Mouse (Mus musculus): ENCODE data around the gene Hacd2.

- no peak for TF ChIP-seq CTCF (IDR thresholded peaks at IDR 0.05)
- TF ChIP-seq EP300 (IDR thresholded peaks at IDR 0.05), result no peak
Measured at GRCm38 (mm10) chr16:35000923-35001560, 21.2 kb upstream of the Hacd2 start.
